Mouse (Mus musculus): ENCODE data around the gene Elovl7.

DNA sequence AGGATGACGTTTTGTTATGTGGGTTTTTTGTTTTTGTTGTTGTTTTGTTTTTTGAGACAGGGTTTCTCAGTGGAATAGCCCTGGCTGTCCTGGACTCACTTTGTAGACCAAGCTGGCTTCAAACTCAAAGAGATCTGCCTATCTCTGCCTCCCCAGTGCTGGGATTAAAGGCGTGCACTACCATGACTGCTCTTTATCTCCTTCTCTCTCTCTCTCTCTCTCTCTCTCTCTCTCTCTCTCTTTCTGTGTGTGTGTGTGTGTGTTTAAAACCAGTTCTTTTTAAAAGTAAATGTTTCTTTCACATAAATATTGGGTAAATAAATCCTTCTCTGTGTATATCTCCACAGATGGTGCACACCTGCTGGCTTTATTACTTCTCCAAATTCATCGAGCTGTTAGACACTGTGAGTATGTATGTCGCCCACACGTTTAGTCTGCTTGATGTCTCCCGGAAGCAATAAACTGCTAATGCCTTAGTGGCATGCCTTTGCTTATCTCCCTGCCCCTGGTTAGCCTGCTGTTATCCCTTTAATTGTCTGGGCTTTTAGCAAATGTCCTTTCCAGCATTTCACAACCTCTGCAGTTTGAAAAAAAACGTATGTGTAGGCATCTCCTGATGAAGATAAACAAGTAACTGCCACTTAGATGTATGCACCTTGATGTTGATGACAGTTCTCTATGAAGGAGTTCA lies 57.4 kb downstream of the Elovl7 start:
- no peak for TF ChIP-seq CTCF (IDR thresholded peaks at IDR 0.05; ENCODE audit: control insufficient read depth, insufficient read depth, insufficient replicate concordance, low read depth, low read length)
- TF ChIP-seq POLR2A (IDR thresholded peaks at IDR 0.05; ENCODE audit: control insufficient read depth, low read depth, low read length) = no peak

Measured in testis, adult 2 months (tissue).